Mouse (Mus musculus): ENCODE data around the gene Fxyd2. TPM values are rescaled to one million over a fixed set of nuclear protein-coding genes. Genes with fewer than 3 reads are reported as not detected.

Gene Fxyd2
- polyA plus RNA-seq, 1 experiment: not detected

- H3K36me3 ChIP-seq (ENCODE audit: control insufficient read depth): no peaks in the 10 kb centered on the region
- no peak for TF ChIP-seq TAL1 (IDR thresholded peaks at IDR 0.05; ENCODE audit: low read length)
- TF ChIP-seq GATA1 (IDR thresholded peaks at IDR 0.05; ENCODE audit: low read length): no peak
- H3K4me1 ChIP-seq (ENCODE audit: control insufficient read depth): no peaks in the 10 kb centered on the region
- H3K27me3 ChIP-seq (ENCODE audit: control insufficient read depth): peaks cover 28% of the 10 kb centered on the region
- no peak overlapping the region for H3K4me3 ChIP-seq (replicated peaks)
- H3K9me3 ChIP-seq (ENCODE audit: control insufficient read depth, low read length): no peaks in the 10 kb centered on the region
Measured at GRCm38 (mm10) chr9:45370616-45371336, 28.7 kb upstream of the Fxyd2 start.

GRCm38 (mm10) chr9:45371337-45371707 is 28.1 kb upstream of the Fxyd2 start:
- Histone ChIP-seq H3K4me1 (ENCODE audit: control insufficient read depth) (no peaks in the 10 kb centered on the region), H3K27me3 (ENCODE audit: control insufficient read depth) (peaks cover 28% of the 10 kb centered on the region), H3K4me3 (replicated peaks) (no peak overlapping the region), H3K9me3 (ENCODE audit: control insufficient read depth, low read length) (no peaks in the 10 kb centered on the region), H3K36me3 (ENCODE audit: control insufficient read depth) (no peaks in the 10 kb centered on the region)
- TF ChIP-seq GATA1 (IDR thresholded peaks at IDR 0.05; ENCODE audit: low read length): no peak
- TF ChIP-seq TAL1 (IDR thresholded peaks at IDR 0.05; ENCODE audit: low read length): no peak

GRCm38 (mm10) chr9:45373896-45374295 is 25.6 kb upstream of the Fxyd2 start:
- Histone ChIP-seq H3K36me3 (ENCODE audit: control insufficient read depth) (no peaks in the 10 kb centered on the region), H3K27me3 (ENCODE audit: control insufficient read depth) (peaks cover 28% of the 10 kb centered on the region), H3K9me3 (ENCODE audit: control insufficient read depth, low read length) (no peaks in the 10 kb centered on the region), H3K4me1 (ENCODE audit: control insufficient read depth) (no peaks in the 10 kb centered on the region), H3K4me3 (replicated peaks) (no peak overlapping the region)
- TF ChIP-seq TAL1 (IDR thresholded peaks at IDR 0.05; ENCODE audit: low read length) (no peak), GATA1 (IDR thresholded peaks at IDR 0.05; ENCODE audit: low read length) (no peak)

- Histone ChIP-seq H3K4me1 (ENCODE audit: control insufficient read depth) (no peaks in the 10 kb centered on the region), H3K36me3 (ENCODE audit: control insufficient read depth) (no peaks in the 10 kb centered on the region), H3K9me3 (ENCODE audit: control insufficient read depth, low read length) (no peaks in the 10 kb centered on the region), H3K27me3 (ENCODE audit: control insufficient read depth) (peaks cover 20% of the 10 kb centered on the region), H3K4me3 (replicated peaks) (no peak overlapping the region)
- TF ChIP-seq GATA1 (IDR thresholded peaks at IDR 0.05; ENCODE audit: low read length) (no peak), TAL1 (IDR thresholded peaks at IDR 0.05; ENCODE audit: low read length) (no peak)
Measured at GRCm38 (mm10) chr9:45374988-45375502, 24.4 kb upstream of the Fxyd2 start.

GRCm38 (mm10) chr9:45376427-45376826 is 23.0 kb upstream of the Fxyd2 start:
- TF ChIP-seq GATA1 (IDR thresholded peaks at IDR 0.05; ENCODE audit: low read length): no peak
- TF ChIP-seq TAL1 (IDR thresholded peaks at IDR 0.05; ENCODE audit: low read length): no peak
- no peaks in the 10 kb centered on the region for H3K9me3 ChIP-seq (ENCODE audit: control insufficient read depth, low read length)
- peaks cover 6% of the 10 kb centered on the region for H3K27me3 ChIP-seq (ENCODE audit: control insufficient read depth)
- no peaks in the 10 kb centered on the region for H3K36me3 ChIP-seq (ENCODE audit: control insufficient read depth)
- no peaks in the 10 kb centered on the region for H3K4me1 ChIP-seq (ENCODE audit: control insufficient read depth)
- H3K4me3 ChIP-seq (replicated peaks): no peak overlapping the region

GRCm38 (mm10) chr9:45376883-45377282 is 22.6 kb upstream of the Fxyd2 start:
- no peaks in the 10 kb centered on the region for H3K9me3 ChIP-seq (ENCODE audit: control insufficient read depth, low read length)
- TF ChIP-seq TAL1 (IDR thresholded peaks at IDR 0.05; ENCODE audit: low read length) (no peak), GATA1 (IDR thresholded peaks at IDR 0.05; ENCODE audit: low read length) (no peak)
- no peak overlapping the region for H3K4me3 ChIP-seq (replicated peaks)
- no peaks in the 10 kb centered on the region for H3K4me1 ChIP-seq (ENCODE audit: control insufficient read depth)
- H3K27me3 ChIP-seq (ENCODE audit: control insufficient read depth): peaks cover 1% of the 10 kb centered on the region
- H3K36me3 ChIP-seq (ENCODE audit: control insufficient read depth): no peaks in the 10 kb centered on the region

GRCm38 (mm10) chr9:45380411-45381251 is 18.8 kb upstream of the Fxyd2 start:
- Histone ChIP-seq H3K4me1 (ENCODE audit: control insufficient read depth) (no peaks in the 10 kb centered on the region), H3K36me3 (ENCODE audit: control insufficient read depth) (no peaks in the 10 kb centered on the region), H3K9me3 (ENCODE audit: control insufficient read depth, low read length) (no peaks in the 10 kb centered on the region), H3K4me3 (replicated peaks) (no peak overlapping the region), H3K27me3 (ENCODE audit: control insufficient read depth) (no peaks in the 10 kb centered on the region)
- TF ChIP-seq TAL1 (IDR thresholded peaks at IDR 0.05; ENCODE audit: low read length): no peak
- TF ChIP-seq GATA1 (IDR thresholded peaks at IDR 0.05; ENCODE audit: low read length): no peak

- no peaks in the 10 kb centered on the region for H3K9me3 ChIP-seq (ENCODE audit: control insufficient read depth, low read length)
- no peak overlapping the region for H3K4me3 ChIP-seq (replicated peaks)
- H3K36me3 ChIP-seq (ENCODE audit: control insufficient read depth): no peaks in the 10 kb centered on the region
- H3K27me3 ChIP-seq (ENCODE audit: control insufficient read depth): no peaks in the 10 kb centered on the region
- no peaks in the 10 kb centered on the region for H3K4me1 ChIP-seq (ENCODE audit: control insufficient read depth)
- no peak for TF ChIP-seq TAL1 (IDR thresholded peaks at IDR 0.05; ENCODE audit: low read length)
- no peak for TF ChIP-seq GATA1 (IDR thresholded peaks at IDR 0.05; ENCODE audit: low read length)
Measured at GRCm38 (mm10) chr9:45382336-45382735, 17.1 kb upstream of the Fxyd2 start.

GRCm38 (mm10) chr9:45382834-45383233 is 16.6 kb upstream of the Fxyd2 start:
- no peaks in the 10 kb centered on the region for H3K9me3 ChIP-seq (ENCODE audit: control insufficient read depth, low read length)
- no peaks in the 10 kb centered on the region for H3K4me1 ChIP-seq (ENCODE audit: control insufficient read depth)
- H3K4me3 ChIP-seq (replicated peaks): no peak overlapping the region
- H3K27me3 ChIP-seq (ENCODE audit: control insufficient read depth): no peaks in the 10 kb centered on the region
- TF ChIP-seq TAL1 (IDR thresholded peaks at IDR 0.05; ENCODE audit: low read length): no peak
- TF ChIP-seq GATA1 (IDR thresholded peaks at IDR 0.05; ENCODE audit: low read length): no peak
- H3K36me3 ChIP-seq (ENCODE audit: control insufficient read depth): no peaks in the 10 kb centered on the region

Measured in erythroblast, embryonic 14.5 days (primary cell).